Mouse (Mus musculus): ENCODE measurements around the gene Clcn7. TPM values are rescaled to one million over a fixed set of nuclear protein-coding genes. Genes with fewer than 3 reads are reported as not detected.
A peak's percentile ranks its signal among the peaks of the same experiment; 100 is the strongest.
"Not testable (repeated sequence)": the region's sequence is repeated elsewhere in the genome, so short reads cannot be mapped to it uniquely, and the experiment has no call there.

Clcn7 gene
- polyA plus RNA-seq, 1 experiment from 2014 or later = 18.5 TPM

DNA sequence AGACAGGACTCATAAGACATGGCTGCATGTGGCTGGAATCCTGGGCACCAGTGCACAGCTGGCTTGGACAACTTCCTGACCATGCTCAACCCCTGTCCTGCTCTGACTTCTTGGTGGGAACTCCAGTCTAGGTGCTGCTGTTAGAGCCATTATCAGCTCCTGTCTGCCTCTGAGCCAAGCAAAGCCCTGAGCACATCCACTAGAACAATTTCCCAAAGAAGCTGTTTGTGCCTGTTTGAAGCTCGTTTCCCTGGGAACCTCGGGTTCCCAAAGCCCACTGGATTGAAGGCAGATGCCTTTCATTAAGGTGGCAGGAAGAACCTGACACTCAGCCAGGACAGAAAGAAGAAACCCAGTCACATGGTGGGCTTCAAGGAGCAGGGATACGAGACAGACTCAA lies 12.8 kb upstream of the Clcn7 start, which contains the start of gene Ptx4:
Gene Ptx4, plus strand, starts transcription at position 355 of the 400 bp plus-strand sequence.
- no peak for ATAC-seq
- WGBS = 37% methylated on average over 3 of the region's 3 CpGs

DNA sequence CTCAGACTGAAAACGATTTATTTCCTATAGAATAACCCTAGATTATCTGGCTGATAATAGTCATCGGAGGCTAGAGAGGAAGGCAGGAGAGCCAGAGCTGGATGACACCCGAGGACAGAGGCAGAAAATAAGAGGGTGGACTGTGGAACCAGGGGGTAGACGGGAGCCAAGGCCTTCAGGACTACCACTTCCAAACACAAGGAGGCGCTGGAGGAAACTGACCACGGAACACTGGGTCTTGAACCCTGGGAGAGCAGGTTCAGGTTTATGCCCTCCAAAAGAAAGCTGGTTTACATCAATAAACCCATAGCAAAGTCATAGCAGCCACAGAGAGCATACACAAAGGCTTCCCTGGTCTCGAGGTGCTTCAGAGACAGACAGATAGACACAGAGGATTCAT lies 9.2 kb upstream of the Clcn7 start:
- H3K27ac ChIP-seq (ENCODE audit: low read depth, low read length) = no peak overlapping the region
- no peaks in the 10 kb centered on the region for H3K27me3 ChIP-seq (replicated peaks; ENCODE audit: control insufficient read depth, insufficient read depth, low read length)
- no peak overlapping the region for H3K4me2 ChIP-seq (replicated peaks; ENCODE audit: low read depth)
- no peak overlapping the region for H3K4me3 ChIP-seq (ENCODE audit: low read depth, low read length)
- ATAC-seq = no peak
- WGBS = 25% methylated on average over 7 of the region's 7 CpGs
- no peaks in the 10 kb centered on the region for H3K4me1 ChIP-seq (replicated peaks; ENCODE audit: control insufficient read depth, insufficient read depth, low read length)
- H3K36me3 ChIP-seq (ENCODE audit: control insufficient read depth, insufficient read depth) = no peaks in the 10 kb centered on the region
- TF ChIP-seq CTCF (IDR thresholded peaks at IDR 0.05; ENCODE audit: low read depth) = peak; percentile 61
- H3K9ac ChIP-seq (ENCODE audit: low read depth, low read length) = no peak overlapping the region
- no peaks in the 10 kb centered on the region for H3K9me3 ChIP-seq (ENCODE audit: control insufficient read depth)

More for the DNA sequence above, 12.8 kb upstream of the Clcn7 start, which contains the start of gene Ptx4:
- TF ChIP-seq CTCF (IDR thresholded peaks at IDR 0.05; ENCODE audit: low read depth) = no peak
- H3K36me3 ChIP-seq (ENCODE audit: control insufficient read depth, insufficient read depth) = no peaks in the 10 kb centered on the region
- no peak within 1 kb of the TSS for H3K4me3 ChIP-seq (ENCODE audit: low read depth, low read length)
- H3K4me1 ChIP-seq (replicated peaks; ENCODE audit: control insufficient read depth, insufficient read depth, low read length) = no peaks in the 10 kb centered on the region; the same call in 1 of the 2 replicates
- no peak within 1 kb of the TSS for H3K9ac ChIP-seq (ENCODE audit: low read depth, low read length)
- no peak within 1 kb of the TSS for H3K27ac ChIP-seq (ENCODE audit: low read depth, low read length)
- H3K27me3 ChIP-seq (replicated peaks; ENCODE audit: control insufficient read depth, insufficient read depth, low read length) = no peaks in the 10 kb centered on the region
- no peak within 1 kb of the TSS for H3K4me2 ChIP-seq (replicated peaks; ENCODE audit: low read depth)
- no peaks in the 10 kb centered on the region for H3K9me3 ChIP-seq (ENCODE audit: control insufficient read depth)

DNA sequence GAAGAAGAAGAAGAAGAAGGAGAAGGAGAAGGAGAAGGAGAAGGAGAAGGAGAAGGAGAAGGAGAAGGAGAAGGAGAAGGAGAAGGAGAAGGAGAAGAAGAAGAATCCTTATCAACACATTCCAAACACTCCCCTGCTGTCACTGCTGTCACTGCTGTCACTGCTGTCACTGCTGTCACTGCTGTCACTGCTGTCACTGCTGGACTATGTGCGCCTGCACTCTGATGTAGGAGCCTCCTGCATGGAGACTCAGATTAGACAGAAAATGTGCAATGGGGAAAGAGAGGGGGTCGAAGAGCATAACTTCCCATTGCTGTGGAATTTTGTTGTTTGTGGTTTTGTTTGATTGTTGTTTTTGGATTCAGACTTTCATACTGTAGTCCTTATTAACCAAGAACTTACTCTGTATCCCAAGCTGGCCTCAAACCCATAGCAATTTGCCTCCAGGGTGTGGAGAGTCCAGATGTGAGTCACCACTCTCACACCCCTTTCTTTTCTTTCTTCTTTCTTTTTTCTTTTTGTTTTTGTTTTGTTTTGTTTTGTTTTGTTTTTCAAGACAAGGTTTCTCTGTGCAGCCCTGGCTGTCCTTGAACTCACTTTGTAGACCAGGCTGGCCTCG lies 7.6 kb upstream of the Clcn7 start:
- WGBS = 73% methylated on average over 3 of the region's 3 CpGs

DNA sequence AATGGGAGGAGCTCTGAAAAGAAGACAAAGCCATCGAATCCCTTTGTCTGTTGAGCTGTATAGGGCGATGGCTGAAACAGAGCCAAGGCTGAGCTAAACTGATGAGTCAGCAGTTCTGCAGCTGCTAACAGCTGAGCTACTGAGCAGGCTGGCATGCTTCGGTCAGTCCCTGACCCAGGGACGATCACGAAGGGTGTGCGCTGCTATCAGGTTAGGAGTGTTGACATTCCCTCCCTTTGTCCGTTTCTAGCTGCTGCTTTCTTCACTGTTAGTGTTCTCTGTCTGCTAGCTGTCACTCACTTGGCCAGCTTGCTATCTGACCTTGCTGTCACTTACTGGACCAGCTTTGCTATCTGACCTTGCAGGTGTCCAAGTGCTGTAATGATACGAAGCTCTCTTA lies 6.1 kb upstream of the Clcn7 start:
- Histone ChIP-seq H3K4me2 (replicated peaks; ENCODE audit: low read depth) (no peak overlapping the region), H3K36me3 (ENCODE audit: control insufficient read depth, insufficient read depth) (no peaks in the 10 kb centered on the region), H3K9me3 (ENCODE audit: control insufficient read depth) (no peaks in the 10 kb centered on the region), H3K9ac (ENCODE audit: low read depth, low read length) (no peak overlapping the region), H3K4me1 (replicated peaks; ENCODE audit: control insufficient read depth, insufficient read depth, low read length) (no peaks in the 10 kb centered on the region), H3K27ac (ENCODE audit: low read depth, low read length) (no peak overlapping the region), H3K27me3 (replicated peaks; ENCODE audit: control insufficient read depth, insufficient read depth, low read length) (no peaks in the 10 kb centered on the region), H3K4me3 (ENCODE audit: low read depth, low read length) (no peak overlapping the region)
- TF ChIP-seq CTCF (IDR thresholded peaks at IDR 0.05; ENCODE audit: low read depth) = no peak
- WGBS = 36% methylated on average over 8 of the region's 8 CpGs
- peak; percentile 53; the same call in 1 of the 2 replicates for ATAC-seq

More for the DNA sequence above, 7.6 kb upstream of the Clcn7 start:
- H3K9ac ChIP-seq (ENCODE audit: low read depth, low read length); H3K4me1 ChIP-seq (replicated peaks; ENCODE audit: control insufficient read depth, insufficient read depth, low read length); H3K4me2 ChIP-seq (replicated peaks; ENCODE audit: low read depth); H3K4me3 ChIP-seq (ENCODE audit: low read depth, low read length); H3K27me3 ChIP-seq (replicated peaks; ENCODE audit: control insufficient read depth, insufficient read depth, low read length); ATAC-seq; H3K27ac ChIP-seq (ENCODE audit: low read depth, low read length); H3K36me3 ChIP-seq (ENCODE audit: control insufficient read depth, insufficient read depth); H3K9me3 ChIP-seq (ENCODE audit: control insufficient read depth): not testable (repeated sequence)

DNA sequence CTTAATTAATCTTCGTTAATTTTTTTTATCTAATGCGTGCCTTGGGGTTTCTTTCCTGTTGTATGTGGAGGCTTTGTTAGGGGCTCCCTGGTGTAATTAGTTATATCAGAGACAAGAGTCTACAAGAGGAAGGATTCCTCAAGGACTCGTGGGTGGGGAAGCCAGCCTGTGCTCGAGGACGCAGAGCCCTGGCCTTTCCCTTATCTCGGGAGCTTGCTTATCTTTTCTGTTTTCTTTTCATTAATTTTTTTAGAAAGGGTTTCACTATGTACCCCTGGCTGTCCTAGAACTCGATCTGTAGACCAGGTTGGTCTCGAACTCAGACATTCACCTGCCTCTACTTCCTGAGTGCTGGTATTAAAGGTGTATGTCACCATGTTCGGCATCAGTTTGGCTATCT lies 5.5 kb upstream of the Clcn7 start:
- H3K36me3 ChIP-seq (ENCODE audit: control insufficient read depth, insufficient read depth) = no peaks in the 10 kb centered on the region
- no peaks in the 10 kb centered on the region for H3K27me3 ChIP-seq (replicated peaks; ENCODE audit: control insufficient read depth, insufficient read depth, low read length)
- H3K4me3 ChIP-seq (ENCODE audit: low read depth, low read length) = no peak overlapping the region
- no peak overlapping the region for H3K9ac ChIP-seq (ENCODE audit: low read depth, low read length)
- TF ChIP-seq CTCF (IDR thresholded peaks at IDR 0.05; ENCODE audit: low read depth) = no peak
- no peaks in the 10 kb centered on the region for H3K9me3 ChIP-seq (ENCODE audit: control insufficient read depth)
- H3K4me2 ChIP-seq (replicated peaks; ENCODE audit: low read depth) = no peak overlapping the region
- ATAC-seq = no peak
- 49% methylated on average over 9 of the region's 9 CpGs for WGBS
- H3K4me1 ChIP-seq (replicated peaks; ENCODE audit: control insufficient read depth, insufficient read depth, low read length) = no peaks in the 10 kb centered on the region
- no peak overlapping the region for H3K27ac ChIP-seq (ENCODE audit: low read depth, low read length)

DNA sequence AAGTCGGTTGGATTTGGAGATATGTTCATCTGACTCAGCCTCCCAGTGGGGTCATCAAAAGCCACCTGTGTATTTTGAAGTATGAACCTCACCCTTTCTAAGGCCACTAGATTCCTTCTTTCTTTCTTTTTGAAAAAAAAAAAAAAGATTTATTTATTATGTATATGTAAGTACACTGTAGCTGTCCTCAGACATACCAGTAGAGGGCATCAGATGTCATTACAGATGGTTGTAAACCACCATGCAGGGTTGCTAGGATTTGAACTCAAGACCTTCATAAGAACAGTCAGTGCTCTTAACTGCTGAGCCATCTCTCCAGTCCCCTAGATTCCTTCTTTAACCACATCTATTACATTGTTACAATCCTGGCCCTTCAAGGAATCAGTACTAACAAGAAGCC lies 3.1 kb upstream of the Clcn7 start:
- Histone ChIP-seq H3K27ac (ENCODE audit: low read depth, low read length) (no peak overlapping the region), H3K9me3 (ENCODE audit: control insufficient read depth) (no peaks in the 10 kb centered on the region), H3K4me1 (replicated peaks; ENCODE audit: control insufficient read depth, insufficient read depth, low read length) (peaks cover 2% of the 10 kb centered on the region; the same call in 1 of the 2 replicates), H3K9ac (ENCODE audit: low read depth, low read length) (no peak overlapping the region), H3K4me2 (replicated peaks; ENCODE audit: low read depth) (no peak overlapping the region), H3K27me3 (replicated peaks; ENCODE audit: control insufficient read depth, insufficient read depth, low read length) (no peaks in the 10 kb centered on the region), H3K4me3 (ENCODE audit: low read depth, low read length) (no peak overlapping the region), H3K36me3 (ENCODE audit: control insufficient read depth, insufficient read depth) (no peaks in the 10 kb centered on the region)
- WGBS = 74% methylated on average over 1 of the region's 1 CpGs
- TF ChIP-seq CTCF (IDR thresholded peaks at IDR 0.05; ENCODE audit: low read depth) = peak; percentile 43
- no peak for ATAC-seq

All from intestine, postnatal 0 days (tissue).